7 mouse cellular contexts compared by ENCODE assay signal in the genomic region with DNA sequence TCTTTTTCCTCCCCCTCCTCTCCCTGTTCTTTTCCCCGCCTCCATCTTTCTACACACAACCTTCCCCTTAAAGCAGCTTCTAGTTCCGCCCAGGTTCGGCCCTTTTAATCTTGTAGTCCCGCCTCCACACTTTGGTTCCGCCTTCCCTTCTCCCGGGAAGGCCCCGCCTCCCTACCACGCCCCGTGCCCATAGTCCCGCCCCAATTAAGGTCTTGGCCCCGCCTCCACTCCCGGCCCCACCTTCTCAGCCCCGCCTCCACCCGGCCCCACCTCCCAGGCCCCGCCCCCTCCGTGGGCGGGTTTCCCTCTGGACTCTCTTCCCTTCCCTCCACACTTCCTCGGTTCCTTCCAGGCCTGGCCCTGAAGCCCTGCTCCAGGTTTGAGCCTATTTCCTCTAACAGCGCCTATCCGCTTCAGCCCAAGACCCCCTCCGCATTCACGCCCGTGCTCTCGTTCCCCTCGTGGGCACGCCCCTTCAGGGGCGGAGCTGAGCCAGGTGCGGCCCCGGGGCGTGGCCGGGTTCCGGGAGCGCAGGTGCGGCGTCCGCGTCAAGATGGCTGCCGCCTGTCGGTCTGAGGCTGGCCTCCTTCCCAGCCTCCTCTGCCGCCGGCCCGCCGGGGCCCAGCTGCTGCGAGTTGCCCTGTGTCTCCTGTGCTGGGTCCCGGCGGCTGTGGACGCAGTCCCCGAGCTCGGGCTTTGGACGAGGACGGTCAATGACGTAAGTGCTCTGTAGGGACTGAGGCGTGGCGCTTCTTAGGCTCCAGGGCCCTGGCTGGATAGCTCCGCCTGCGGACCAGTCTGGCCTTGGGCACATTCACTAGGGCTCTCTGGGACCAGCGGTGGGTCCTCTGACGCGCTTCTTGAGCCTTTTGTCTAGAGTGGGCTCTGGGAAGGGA. TPM values are rescaled to one million over a fixed set of nuclear protein-coding genes. Genes with fewer than 3 reads are reported as not detected.
DNase-seq lines count a peak whose midpoint lies in the region; ATAC-seq lines count a peak whose summit lies in the region.

A gene (plus strand): TSS at position 333 of the 896 bp plus-strand sequence.

- no peaks in the 10 kb centered on the region for H3K27me3 ChIP-seq in intestine, embryonic 15.5 days (replicated peaks)
- H3K27me3 ChIP-seq in midbrain, embryonic 10.5 days (ENCODE audit: low read depth, poor library complexity, severe bottlenecking) = no peaks in the 10 kb centered on the region

- H3K27ac ChIP-seq in intestine, embryonic 15.5 days = peak within 1 kb of the TSS; percentile 95
- peak within 1 kb of the TSS; percentile 93 for H3K27ac ChIP-seq in midbrain, embryonic 10.5 days (replicated peaks)

- intact Hi-C loops in gastrocnemius, postnatal 36 days (cut with DNase I) = loop anchor here (1.0 to 5.0 kb wide), 2 partner anchors 71 to 120 kb away; a partner anchor contains a TSS
- intact Hi-C loops in left cerebral cortex, postnatal 25 days (cut with DNase I) = loop anchor here (1.0 kb wide), 2 partner anchors 72 to 120 kb away; a partner anchor contains a TSS

- peak; percentile 97 for DNase-seq in adrenal gland, adult 2 months
- peak; percentile 90 for DNase-seq in embryo, embryonic 11.5 days (ENCODE audit: low read depth, low spot score)
- peak; percentile 93 to 98 for DNase-seq in gastrocnemius, postnatal 36 days
- peak; percentile 96 to 98 for DNase-seq in left cerebral cortex, postnatal 25 days (ENCODE audit: low spot score in 2 of 2)
- peak; percentile 98 for DNase-seq in midbrain, embryonic 10.5 days (ENCODE audit: low spot score)
- DNase-seq in right cerebral cortex, postnatal 4 days = peak; percentile 98

- peak; percentile 94 for ATAC-seq in intestine, embryonic 15.5 days

- peak within 1 kb of the TSS; percentile 78 for H3K4me2 ChIP-seq in intestine, embryonic 15.5 days (replicated peaks)

- H3K9ac ChIP-seq in intestine, embryonic 15.5 days = peak within 1 kb of the TSS; percentile 74

- H3K9me3 ChIP-seq in intestine, embryonic 15.5 days = no peaks in the 10 kb centered on the region
- H3K9me3 ChIP-seq in midbrain, embryonic 10.5 days (replicated peaks) = no peaks in the 10 kb centered on the region

- under 1% methylated on average over 59 of the region's 59 CpGs for WGBS in intestine, embryonic 15.5 days
- under 1% methylated on average over 59 of the region's 59 CpGs for WGBS in midbrain, embryonic 10.5 days

- H3K4me1 ChIP-seq in intestine, embryonic 15.5 days (replicated peaks) = 0 out of 2 replicates have a peak, but pooled peaks cover 15% of the 10 kb centered on the region
- peaks cover 25% of the 10 kb centered on the region for H3K4me1 ChIP-seq in midbrain, embryonic 10.5 days

- H3K36me3 ChIP-seq in intestine, embryonic 15.5 days = no peaks in the 10 kb centered on the region
- no peaks in the 10 kb centered on the region for H3K36me3 ChIP-seq in midbrain, embryonic 10.5 days

- peak within 1 kb of the TSS; percentile 81 for H3K4me3 ChIP-seq in intestine, embryonic 15.5 days (replicated peaks)
- peak within 1 kb of the TSS; percentile 74 for H3K4me3 ChIP-seq in midbrain, embryonic 10.5 days

RNA-seq across cellular contexts. Expression of the gene that starts here (rescaled TPM):
- total RNA-seq in adrenal gland, adult 2 months (2021) = 10 to 100 TPM; 31.6 to 34.4 TPM
- polyA plus RNA-seq in adrenal gland, adult 2 months (2012; rRNA removed) = 10.8 and 14.0 TPM in 2 replicates
- 10 to 100 TPM; 11.4 to 13.0 TPM for total RNA-seq in gastrocnemius, postnatal 36 days (2021)
- 46.1 and 50.7 TPM in 2 replicates for polyA plus RNA-seq in intestine, embryonic 15.5 days (2015; fragmentation: Nextera tagmentation; extraction: Ambion mirVana)
- total RNA-seq in left cerebral cortex, postnatal 25 days (2021) = 10 to 100 TPM; 34.9 to 35.7 TPM
- 21.7 and 26.8 TPM in 2 replicates for polyA plus RNA-seq in midbrain, embryonic 10.5 days (2016; fragmentation: Nextera tagmentation; extraction: Ambion mirVana)

Comparison
In these comparisons a context has a peak if more than half of its experiments do, and no peak if none do; other contexts are left out.
1. Peak in every context shown above with its lines: DNase-seq, ATAC-seq, H3K4me3 ChIP-seq and H3K27ac ChIP-seq.